Mouse (Mus musculus) thymus, adult 2 months (tissue): ENCODE measurements around the gene Kif5c.

Experiments used
- CTCF ChIP-seq: fragments of 200-500 bp; IDR thresholded peaks from 2 replicates; pipeline ENCODE4 v1.5.1; 2012; ENCODE audit warnings: mild to moderate bottlenecking, control low read depth, low read length, moderate library complexity, borderline replicate concordance; ENCODE audit not compliant: control insufficient read depth, poor library complexity, insufficient read depth; ENCODE audit errors: extremely low read depth
- POLR2A ChIP-seq: fragments of 200-500 bp; IDR thresholded peaks from 2 replicates; pipeline ENCODE4 v1.6.1; 2012; ENCODE audit warnings: mild to moderate bottlenecking, low read length, control low read depth, moderate library complexity; ENCODE audit not compliant: control insufficient read depth, poor library complexity, insufficient read depth; ENCODE audit errors: extremely low read depth

- TF ChIP-seq CTCF, result no peak
- TF ChIP-seq POLR2A, result no peak
Observed at GRCm38 (mm10) chr2:49583311-49583710, 35.8 kb upstream of the Kif5c start.
